Mouse (Mus musculus) kidney, embryonic 14.5 days (tissue): ENCODE data around the gene Spin1. TPM values are rescaled to one million over a fixed set of nuclear protein-coding genes. Genes with fewer than 3 reads are reported as not detected.
"Not testable (repeated sequence)": the region's sequence is repeated elsewhere in the genome, so short reads cannot be mapped to it uniquely, and the experiment has no call there.

Source experiments
- ATAC-seq: fragments of 200-750 bp; cut with Nextera tagmentation; 2 replicates; pipeline ENCODE4 v1.8.0; 2017; ENCODE audit warnings: moderate number of reproducible peaks, mild to moderate bottlenecking, moderate TSS enrichment, moderate library complexity; ENCODE audit not compliant: low FRiP score, low TSS enrichment
- H3K27ac ChIP-seq: fragments of 300-500 bp; sonication (generic); 2 replicates; pipeline ENCODE4 v1.5.1; 2014; ENCODE audit warnings: low read depth, mild to moderate bottlenecking, low read length, moderate library complexity, mixed read lengths
- H3K27me3 ChIP-seq: fragments of 300-500 bp; sonication (generic); 2 replicates; pipeline ENCODE4 v1.6.1; 2014; ENCODE audit warnings: mild to moderate bottlenecking, low read length; ENCODE audit not compliant: control insufficient read depth, insufficient read depth
- H3K36me3 ChIP-seq: fragments of 300-500 bp; sonication (generic); 2 replicates; pipeline ENCODE4 v1.6.1; 2014; ENCODE audit warnings: low read length, mixed read lengths; ENCODE audit not compliant: control insufficient read depth, insufficient read depth
- H3K4me1 ChIP-seq: fragments of 300-500 bp; sonication (generic); 2 replicates; pipeline ENCODE4 v1.6.1; 2014; ENCODE audit warnings: low read length, mixed read lengths; ENCODE audit not compliant: control insufficient read depth, insufficient read depth
- H3K4me2 ChIP-seq: fragments of 300-500 bp; sonication (generic); replicated peaks from 2 replicates; pipeline ENCODE4 v1.6.1; 2014; ENCODE audit warnings: low read depth, mild to moderate bottlenecking, low read length
- H3K4me3 ChIP-seq: fragments of 300-500 bp; sonication (generic); 2 replicates; pipeline ENCODE4 v1.5.1; 2014; ENCODE audit warnings: mild to moderate bottlenecking, low read length
- H3K9ac ChIP-seq: fragments of 300-500 bp; sonication (generic); 2 replicates; pipeline ENCODE4 v1.6.1; 2014; ENCODE audit warnings: low read depth, mild to moderate bottlenecking, low read length, moderate library complexity
- H3K9me3 ChIP-seq: fragments of 300-500 bp; sonication (generic); 2 replicates; pipeline ENCODE4 v1.6.1; 2016; ENCODE audit warnings: low read length; ENCODE audit not compliant: control insufficient read depth
- WGBS: fragments of 180-500 bp; shearing (Covaris S2); extraction: QIAGEN DNeasy Blood & Tissue Kit; methylation state at CpG from one replicate; pipeline ENCODE4 v1.1.7; 2014; 5-methylcytosine and 5-hydroxymethylcytosine counted together
- polyA plus RNA-seq: library from polyadenylated mRNA; unstranded; fragments of >200 nt; fragmentation: Nextera tagmentation; extraction: Ambion mirVana; gene quantifications from 2 replicates; pipeline ENCODE4 v1.2.1, GENCODE M21; 2014

The Spin1 gene
- polyA plus RNA-seq, 1 experiment from 2014 or later, result 107 TPM

GRCm38 (mm10) chr13:51072917-51073843 is 27.5 kb upstream of the Spin1 start:
- Histone ChIP-seq H3K4me3 (no peak overlapping the region), H3K27ac (no peak overlapping the region), H3K36me3 (no peaks in the 10 kb centered on the region), H3K9me3 (no peaks in the 10 kb centered on the region), H3K27me3 (no peaks in the 10 kb centered on the region), H3K4me2 (no peak overlapping the region), H3K9ac (no peak overlapping the region), H3K4me1 (0 out of 2 replicates have a peak, but pooled peaks cover 6% of the 10 kb centered on the region)
- no peak for ATAC-seq
- WGBS, result 87% methylated on average over 16 of the region's 16 CpGs

- H3K4me3 ChIP-seq, result no peak overlapping the region
- 73% methylated on average over 6 of the region's 6 CpGs for WGBS
- ATAC-seq, result no peak
- H3K9ac ChIP-seq, result no peak overlapping the region
- no peaks in the 10 kb centered on the region for H3K9me3 ChIP-seq
- no peak overlapping the region for H3K4me2 ChIP-seq
- H3K27ac ChIP-seq, result no peak overlapping the region
- no peaks in the 10 kb centered on the region for H3K36me3 ChIP-seq
- no peaks in the 10 kb centered on the region for H3K27me3 ChIP-seq
- H3K4me1 ChIP-seq, result 0 out of 2 replicates have a peak, but pooled peaks cover 6% of the 10 kb centered on the region
These were observed 26.5 kb upstream of the Spin1 start for GRCm38 (mm10) chr13:51074081-51074680.

- not testable (repeated sequence) for H3K4me2 ChIP-seq
- WGBS, result 85% methylated on average over 14 of the region's 14 CpGs
These were observed 24.5 kb upstream of the Spin1 start for GRCm38 (mm10) chr13:51076191-51076590.

GRCm38 (mm10) chr13:51078586-51078985 is 22.1 kb upstream of the Spin1 start:
- not testable (repeated sequence) for H3K36me3 ChIP-seq
- WGBS, result 83% methylated on average over 1 of the region's 1 CpGs

More at GRCm38 (mm10) chr13:51076191-51076590, 24.5 kb upstream of the Spin1 start:
- not testable (repeated sequence) for H3K4me1 ChIP-seq, H3K4me3 ChIP-seq, H3K27me3 ChIP-seq, H3K9me3 ChIP-seq, H3K27ac ChIP-seq, H3K36me3 ChIP-seq, H3K9ac ChIP-seq, ATAC-seq

DNA sequence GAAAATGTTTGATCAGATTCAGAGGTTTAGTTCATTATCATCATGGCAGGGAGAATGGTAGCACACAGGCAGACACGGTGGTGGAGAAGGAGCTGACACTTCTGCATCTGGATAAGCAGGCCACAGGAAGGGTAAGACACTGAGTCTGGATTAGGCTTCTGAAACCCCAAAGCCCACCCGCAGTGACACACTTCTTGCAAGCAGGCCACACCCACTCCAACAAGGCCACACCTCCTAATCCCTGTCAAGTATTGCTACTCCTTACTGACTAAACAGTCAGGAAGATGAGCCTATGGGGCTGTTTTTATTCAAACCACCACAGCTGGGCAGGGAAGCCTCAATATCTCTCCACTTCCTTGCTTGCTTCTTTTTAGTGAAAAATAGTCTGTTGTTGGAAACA is 19.9 kb upstream of the Spin1 start:
- 83% methylated on average over 2 of the region's 2 CpGs for WGBS
- no peak for ATAC-seq
- no peaks in the 10 kb centered on the region for H3K36me3 ChIP-seq

More at GRCm38 (mm10) chr13:51078586-51078985, 22.1 kb upstream of the Spin1 start:
- H3K4me3 ChIP-seq, H3K27me3 ChIP-seq, H3K4me1 ChIP-seq, H3K27ac ChIP-seq, H3K9ac ChIP-seq, H3K4me2 ChIP-seq, ATAC-seq, H3K9me3 ChIP-seq: not testable (repeated sequence)

DNA sequence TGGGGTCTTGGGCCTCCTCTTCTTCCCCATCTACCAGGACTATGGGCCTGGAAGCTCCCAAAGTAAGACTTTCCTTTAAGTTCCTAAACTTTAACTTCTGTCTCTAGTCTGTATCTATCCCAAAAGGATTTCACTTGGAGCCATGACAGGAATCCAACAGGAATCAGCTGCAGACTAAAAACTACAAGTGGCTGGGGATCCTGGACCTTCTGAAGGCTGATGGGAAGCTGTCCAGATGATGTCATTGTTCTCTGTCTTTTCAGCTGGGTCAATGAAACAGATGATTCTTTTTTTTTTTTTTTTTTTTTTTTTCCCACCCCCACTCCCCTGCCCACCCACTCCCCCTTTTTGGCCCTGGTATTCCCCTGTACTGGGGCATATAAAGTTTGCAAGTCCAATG is 16.4 kb upstream of the Spin1 start:
- H3K4me2 ChIP-seq, result no peak overlapping the region
- no peaks in the 10 kb centered on the region for H3K27me3 ChIP-seq
- H3K4me3 ChIP-seq, result no peak overlapping the region
- ATAC-seq, result no peak
- H3K9me3 ChIP-seq, result no peaks in the 10 kb centered on the region
- no peak overlapping the region for H3K9ac ChIP-seq
- H3K4me1 ChIP-seq, result no peaks in the 10 kb centered on the region
- H3K27ac ChIP-seq, result no peak overlapping the region
- H3K36me3 ChIP-seq, result no peaks in the 10 kb centered on the region

More for the DNA sequence above, 19.9 kb upstream of the Spin1 start:
- H3K27me3 ChIP-seq, result no peaks in the 10 kb centered on the region
- H3K4me2 ChIP-seq, result no peak overlapping the region
- H3K4me3 ChIP-seq, result no peak overlapping the region
- H3K27ac ChIP-seq, result no peak overlapping the region
- no peaks in the 10 kb centered on the region for H3K9me3 ChIP-seq
- H3K9ac ChIP-seq, result no peak overlapping the region
- no peaks in the 10 kb centered on the region for H3K4me1 ChIP-seq

- no peak overlapping the region for H3K27ac ChIP-seq
- H3K36me3 ChIP-seq, result no peaks in the 10 kb centered on the region
- H3K4me2 ChIP-seq, result no peak overlapping the region
- H3K4me1 ChIP-seq, result no peaks in the 10 kb centered on the region
- H3K27me3 ChIP-seq, result no peaks in the 10 kb centered on the region
- no peak for ATAC-seq
- whole genome bisulfite sequencing, result 95% methylated on average over 11 of the region's 11 CpGs
- no peak overlapping the region for H3K9ac ChIP-seq
- no peak overlapping the region for H3K4me3 ChIP-seq
- no peaks in the 10 kb centered on the region for H3K9me3 ChIP-seq
These were observed 14.7 kb upstream of the Spin1 start for GRCm38 (mm10) chr13:51085941-51086340.

DNA sequence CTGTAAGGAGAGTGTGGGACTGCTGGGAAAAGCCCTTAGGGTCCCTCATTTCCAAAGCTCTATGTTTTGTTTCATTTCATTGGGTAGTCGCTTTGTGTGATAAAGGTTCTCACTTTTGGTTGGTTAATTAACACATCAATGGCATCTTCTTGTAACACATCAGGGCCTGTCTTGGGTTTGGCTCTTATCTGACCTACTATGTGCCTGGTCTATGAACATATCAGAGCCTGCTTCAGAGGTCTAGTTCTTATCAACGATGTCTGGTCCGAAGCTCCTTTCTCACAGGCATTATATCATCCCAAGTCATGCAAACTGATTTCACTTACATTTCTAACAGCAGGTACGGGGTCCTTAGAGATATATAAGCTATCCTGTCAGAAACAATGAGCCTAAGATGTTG is 13.4 kb upstream of the Spin1 start:
- Histone ChIP-seq H3K4me1 (no peaks in the 10 kb centered on the region), H3K4me2 (no peak overlapping the region), H3K9me3 (no peaks in the 10 kb centered on the region), H3K4me3 (no peak overlapping the region), H3K27ac (no peak overlapping the region), H3K9ac (no peak overlapping the region), H3K27me3 (no peaks in the 10 kb centered on the region), H3K36me3 (no peaks in the 10 kb centered on the region)
- no peak for ATAC-seq
- 94% methylated on average over 4 of the region's 4 CpGs for WGBS

GRCm38 (mm10) chr13:51088207-51088606 is 12.5 kb upstream of the Spin1 start:
- 80% methylated on average over 4 of the region's 4 CpGs for WGBS
- no peaks in the 10 kb centered on the region for H3K36me3 ChIP-seq

More at GRCm38 (mm10) chr13:51088207-51088606, 12.5 kb upstream of the Spin1 start:
- no peaks in the 10 kb centered on the region for H3K9me3 ChIP-seq
- H3K9ac ChIP-seq, result no peak overlapping the region
- H3K4me2 ChIP-seq, result no peak overlapping the region
- no peaks in the 10 kb centered on the region for H3K4me1 ChIP-seq
- H3K4me3 ChIP-seq, result no peak overlapping the region
- no peaks in the 10 kb centered on the region for H3K27me3 ChIP-seq
- no peak for ATAC-seq
- no peak overlapping the region for H3K27ac ChIP-seq
